Mouse (Mus musculus) megakaryocyte, adult 5-6 weeks (primary cell): ENCODE measurements around the gene Psmb3. TPM values are rescaled to one million over a fixed set of nuclear protein-coding genes. Genes with fewer than 3 reads are reported as not detected.
A peak's percentile ranks its signal among the peaks of the same experiment; 100 is the strongest.

Experiments
- ATAC-seq: 2 replicates; pipeline ENCODE4 v1.8.0; 2016; ENCODE audit warnings: mild to moderate bottlenecking, inconsistent platforms; ENCODE audit not compliant: poor library complexity, severe bottlenecking
- total RNA-seq, 2 experiments: library from RNA; stranded (forward) in 1 of 2; stranded (reverse) in 1 of 2; fragments of 153-499, 151-499 nt in 1 of 2; fragments of 221-1000, 200-1000 nt in 1 of 2; gene quantifications; 2 replicates each; pipeline versions ENCODE4 v1.2.3 to v1.2.4; 2015 to 2017

Gene Psmb3
- total RNA-seq, 2 experiments from 2014 or later, result 81.0 to 179 TPM

DNA sequence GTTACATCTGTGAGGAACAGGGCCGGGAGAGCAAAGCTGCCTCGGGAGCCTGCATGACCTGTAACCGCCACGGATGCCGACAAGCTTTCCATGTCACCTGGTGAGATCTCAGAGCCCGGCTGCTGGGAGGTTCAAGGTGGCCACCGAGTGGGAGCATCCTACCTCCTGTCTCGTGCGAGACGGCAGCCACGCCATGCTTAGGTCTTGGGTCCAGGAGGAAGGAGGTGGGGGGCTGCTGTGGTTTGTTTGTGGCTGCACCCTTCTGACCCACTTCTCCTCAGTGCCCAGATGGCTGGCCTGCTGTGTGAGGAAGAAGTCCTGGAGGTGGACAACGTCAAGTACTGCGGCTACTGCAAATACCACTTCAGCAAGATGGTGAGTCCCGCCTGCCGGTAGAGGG lies 36.4 kb upstream of the Psmb3 start:
- ATAC-seq, result no peak

DNA sequence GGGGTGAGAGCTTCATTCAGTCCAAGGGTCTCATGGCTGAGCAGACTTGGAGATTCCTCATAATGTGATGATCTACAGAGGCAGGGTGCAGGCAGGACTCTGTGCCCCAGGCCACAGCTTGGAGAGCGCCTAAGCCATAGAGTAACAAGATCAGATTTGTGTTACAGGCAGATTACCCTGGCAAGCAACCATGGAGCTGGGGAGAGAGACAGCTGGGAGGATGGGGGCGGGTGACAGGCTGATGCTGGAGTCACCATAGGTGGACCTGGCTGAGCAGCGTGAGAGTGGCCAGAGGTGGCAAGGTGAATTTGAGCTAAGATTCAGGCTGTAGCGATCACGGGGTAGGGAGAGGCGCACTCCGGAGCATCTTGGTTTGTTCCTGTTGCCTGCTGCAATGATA lies 35.0 kb upstream of the Psmb3 start:
- ATAC-seq, result no peak

DNA sequence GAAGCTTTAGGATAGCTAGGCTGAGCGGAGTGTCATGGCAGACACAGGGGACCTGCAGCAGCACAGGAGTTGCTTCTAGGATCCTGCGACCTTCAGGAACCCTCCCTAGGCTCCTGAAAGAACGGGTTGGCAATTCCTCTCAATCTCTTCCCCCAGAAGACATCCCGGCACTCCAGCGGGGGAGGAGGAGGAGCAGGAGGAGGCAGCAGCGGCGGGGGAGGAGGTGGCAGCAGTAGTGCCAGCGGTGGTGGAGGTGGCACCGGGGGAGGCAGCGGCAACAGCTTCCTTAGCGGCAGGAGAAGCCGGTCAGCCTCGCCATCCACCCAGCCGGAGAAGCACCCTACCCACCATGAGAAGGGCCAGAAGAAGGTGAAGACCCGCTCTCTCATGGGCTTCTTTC lies 33.9 kb upstream of the Psmb3 start:
- no peak for ATAC-seq

DNA sequence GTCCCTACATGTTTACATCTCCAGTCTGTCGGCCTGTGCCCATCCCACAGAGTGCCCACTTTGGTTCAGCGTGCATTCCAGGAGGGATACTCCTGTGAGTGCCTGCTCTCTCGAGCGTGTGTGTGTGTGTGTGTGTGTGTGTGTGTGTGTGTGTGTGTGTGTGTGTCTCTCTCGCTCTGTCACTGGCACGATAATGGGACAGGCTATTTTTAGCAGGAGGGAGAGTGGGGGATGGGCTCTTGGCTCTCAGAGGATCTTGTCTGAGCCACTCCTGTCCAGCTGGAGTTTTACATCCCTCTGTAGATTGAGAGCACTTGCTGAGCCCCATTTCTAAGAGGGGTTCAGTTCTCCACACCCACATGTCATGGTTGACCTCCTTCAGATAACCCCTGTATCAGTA lies 33.4 kb upstream of the Psmb3 start:
- ATAC-seq, result no peak

DNA sequence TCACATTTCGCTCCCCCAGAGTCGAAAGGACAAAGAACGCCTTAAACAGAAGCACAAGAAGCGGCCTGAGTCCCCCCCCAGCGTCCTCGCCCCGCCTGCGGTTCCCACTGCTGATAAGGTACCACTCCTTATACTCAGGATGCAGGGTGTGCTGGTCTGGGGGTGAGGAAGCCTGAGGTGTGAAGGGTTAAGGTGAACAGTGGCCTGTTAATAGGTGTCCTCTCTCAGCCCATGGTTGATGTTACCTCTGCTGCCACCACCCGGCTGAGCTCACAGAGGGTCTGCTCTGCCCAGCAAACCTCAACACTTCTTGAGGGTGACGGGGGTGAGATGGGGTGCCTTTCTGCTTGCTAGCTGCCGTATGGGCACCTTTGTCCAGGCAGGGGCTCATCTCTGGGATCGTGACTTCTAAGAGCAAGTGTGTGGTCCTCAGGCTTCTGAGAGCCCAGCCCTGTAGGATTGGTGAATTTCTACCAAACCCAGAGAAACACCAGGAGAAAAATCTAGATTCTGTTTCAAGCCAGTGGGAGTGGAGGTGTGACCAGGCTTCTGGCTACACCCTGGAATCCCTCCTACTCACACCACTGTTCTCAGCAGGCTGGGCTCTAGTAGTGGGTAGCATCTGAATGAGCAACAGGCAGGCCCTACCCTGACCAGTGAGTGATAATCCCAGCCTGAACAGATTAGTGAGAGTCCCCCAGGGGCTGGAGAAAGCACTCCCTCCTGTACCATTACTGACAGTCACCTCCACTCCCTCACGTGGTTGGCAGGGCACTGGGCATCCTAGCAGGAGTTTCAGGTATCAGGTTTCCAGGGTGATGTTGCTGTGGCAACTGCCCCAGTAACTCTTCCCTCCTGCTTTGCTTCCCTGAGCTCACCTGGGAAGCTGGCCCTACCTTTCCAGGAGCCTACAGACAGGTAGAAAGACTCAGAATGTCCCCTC lies 32.7 kb upstream of the Psmb3 start:
- ATAC-seq, result no peak

DNA sequence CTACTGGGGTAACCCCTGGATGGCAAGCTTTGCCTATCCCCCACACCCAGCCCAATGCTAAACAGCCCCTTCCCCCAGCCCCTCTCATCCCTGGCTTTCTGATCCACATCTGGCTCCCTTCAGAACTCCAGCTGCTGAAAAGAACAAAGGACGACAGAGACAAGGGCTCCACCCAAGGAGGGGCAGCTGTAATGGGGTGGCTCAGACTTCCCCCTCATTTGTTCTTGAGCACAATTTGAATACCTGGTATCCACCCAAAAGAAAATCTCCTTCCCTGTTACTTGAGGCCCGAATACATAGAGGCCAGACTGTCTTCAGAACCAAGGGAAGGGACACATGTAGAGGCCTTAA lies 32.0 kb upstream of the Psmb3 start:
- ATAC-seq, result no peak

DNA sequence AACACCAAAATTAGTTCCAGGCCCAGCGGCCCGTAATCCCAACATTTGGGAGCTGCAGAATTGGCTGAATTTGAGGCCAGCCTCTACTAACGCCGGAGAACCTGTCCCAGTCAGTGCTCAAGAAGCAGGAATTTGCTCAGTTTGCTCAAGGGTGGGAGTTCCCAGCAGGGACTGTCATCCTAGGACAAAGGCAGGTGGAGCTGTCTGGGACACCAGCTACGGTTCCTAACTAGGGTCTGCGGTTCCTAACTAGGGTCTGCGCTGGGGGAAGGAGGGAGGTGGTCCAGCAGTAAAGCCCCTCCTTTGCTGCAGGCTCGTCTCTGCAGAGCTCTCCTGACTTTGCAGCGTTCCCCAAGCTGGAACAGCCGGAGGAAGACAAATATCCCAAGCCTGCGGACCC lies 30.1 kb upstream of the Psmb3 start:
- no peak for ATAC-seq

DNA sequence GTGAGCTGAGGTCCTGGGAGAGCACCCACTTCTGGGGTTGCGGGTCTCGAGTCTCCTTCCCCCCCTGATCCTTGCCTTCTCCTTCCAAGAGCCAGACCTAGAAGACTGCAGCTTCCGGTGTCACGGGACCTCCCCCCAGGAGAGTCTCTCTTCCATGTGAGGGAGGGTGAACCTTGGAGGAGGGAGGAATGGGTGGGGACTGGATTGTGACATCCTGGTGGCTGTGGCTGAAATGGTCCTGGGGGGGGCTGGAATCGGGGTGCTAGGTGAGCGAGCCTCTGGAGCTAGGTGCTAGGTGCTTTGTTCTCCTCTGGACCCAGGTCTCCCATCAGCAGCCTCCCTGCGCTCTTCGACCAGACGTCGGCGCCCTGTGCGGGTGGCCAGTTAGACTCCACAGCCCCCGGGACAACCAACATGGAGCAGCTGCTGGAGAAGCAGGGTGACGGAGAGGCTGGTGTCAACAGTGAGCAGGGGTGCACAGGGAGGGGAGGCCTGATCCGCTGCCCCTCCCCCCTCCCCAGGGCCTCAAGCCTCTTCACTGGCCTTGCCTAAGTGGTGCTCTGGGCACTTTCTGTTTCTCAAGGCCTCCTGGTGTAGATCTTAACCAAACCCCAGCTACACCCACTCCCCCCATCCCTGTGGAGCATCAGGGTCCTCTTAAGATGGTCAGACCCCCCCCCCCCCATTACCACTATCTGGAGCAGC lies 27.0 kb upstream of the Psmb3 start:
- no peak for ATAC-seq

DNA sequence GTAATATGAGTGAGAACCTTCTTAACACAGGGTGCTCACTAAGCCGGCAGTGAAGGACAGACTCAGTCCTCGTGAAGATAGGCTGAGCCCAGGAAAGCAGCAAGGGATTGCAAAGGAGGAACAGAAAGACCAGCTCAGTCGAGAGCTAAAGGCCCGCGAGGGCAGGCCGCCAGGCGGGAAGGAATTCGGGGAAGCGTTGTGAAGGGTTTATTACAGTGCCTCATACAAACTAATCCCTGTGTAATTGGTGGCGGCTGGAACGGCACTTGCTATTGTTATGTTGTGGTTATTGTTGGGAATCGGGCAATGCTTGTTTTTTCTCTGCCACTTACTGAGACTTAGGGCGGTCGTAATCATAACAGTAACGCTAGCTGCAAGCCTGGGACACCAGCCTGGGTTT lies 25.8 kb upstream of the Psmb3 start:
- ATAC-seq, result no peak

DNA sequence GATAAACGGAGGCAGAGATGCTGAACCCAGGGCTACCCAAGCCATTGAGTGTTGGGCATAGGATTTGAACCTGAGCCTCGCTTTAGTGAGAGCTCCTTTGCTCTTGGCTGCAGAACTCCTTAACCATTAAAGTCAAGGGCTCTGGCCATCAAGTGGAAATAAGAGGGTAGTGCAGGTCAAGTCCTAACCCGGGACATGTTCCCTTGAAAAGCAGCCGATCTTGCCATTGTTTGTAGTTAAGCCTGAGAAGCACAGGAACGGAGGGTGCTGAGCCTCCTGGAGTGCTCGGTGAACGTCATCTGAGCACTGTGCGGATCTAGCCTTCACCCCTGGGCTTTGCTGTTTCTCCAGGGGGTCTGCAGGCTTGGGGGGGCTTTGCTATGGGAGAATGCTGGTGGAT lies 25.4 kb upstream of the Psmb3 start:
- ATAC-seq, result no peak

DNA sequence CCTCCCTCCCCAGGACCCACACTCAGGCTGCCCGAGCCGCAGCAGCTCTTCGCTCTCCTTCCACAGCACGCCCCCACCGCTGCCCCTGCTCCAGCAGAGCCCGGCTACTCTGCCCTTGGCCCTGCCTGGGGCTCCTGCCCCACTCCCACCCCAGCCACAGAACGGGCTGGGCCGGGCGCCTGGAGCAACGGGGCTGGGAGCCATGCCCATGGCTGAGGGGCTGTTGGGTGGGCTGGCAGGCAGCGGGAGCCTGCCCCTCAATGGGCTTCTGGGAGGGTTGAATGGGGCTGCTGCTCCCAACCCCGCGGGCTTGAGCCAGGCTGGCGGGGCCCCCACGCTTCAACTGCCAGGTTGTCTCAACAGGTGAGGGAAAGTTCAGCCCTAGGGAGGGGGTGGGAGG lies 24.9 kb upstream of the Psmb3 start:
- ATAC-seq, result no peak

DNA sequence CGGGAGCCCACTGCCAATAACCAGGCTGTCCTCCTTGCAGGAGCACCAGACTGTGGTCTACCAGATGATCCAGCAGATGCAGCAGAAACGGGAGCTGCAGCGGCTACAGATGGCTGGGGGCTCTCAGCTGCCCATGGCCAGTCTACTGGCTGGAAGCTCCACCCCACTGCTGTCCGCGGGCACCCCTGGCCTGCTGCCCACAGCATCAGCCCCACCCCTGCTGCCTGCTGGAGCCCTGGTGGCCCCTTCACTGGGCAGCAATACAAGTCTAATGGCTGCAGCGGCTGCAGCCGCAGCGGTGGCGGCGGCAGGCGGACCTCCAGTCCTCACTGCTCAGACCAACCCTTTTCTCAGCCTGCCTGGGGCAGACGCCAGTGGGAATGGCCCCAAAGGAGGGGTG lies 22.8 kb upstream of the Psmb3 start:
- ATAC-seq, result no peak

DNA sequence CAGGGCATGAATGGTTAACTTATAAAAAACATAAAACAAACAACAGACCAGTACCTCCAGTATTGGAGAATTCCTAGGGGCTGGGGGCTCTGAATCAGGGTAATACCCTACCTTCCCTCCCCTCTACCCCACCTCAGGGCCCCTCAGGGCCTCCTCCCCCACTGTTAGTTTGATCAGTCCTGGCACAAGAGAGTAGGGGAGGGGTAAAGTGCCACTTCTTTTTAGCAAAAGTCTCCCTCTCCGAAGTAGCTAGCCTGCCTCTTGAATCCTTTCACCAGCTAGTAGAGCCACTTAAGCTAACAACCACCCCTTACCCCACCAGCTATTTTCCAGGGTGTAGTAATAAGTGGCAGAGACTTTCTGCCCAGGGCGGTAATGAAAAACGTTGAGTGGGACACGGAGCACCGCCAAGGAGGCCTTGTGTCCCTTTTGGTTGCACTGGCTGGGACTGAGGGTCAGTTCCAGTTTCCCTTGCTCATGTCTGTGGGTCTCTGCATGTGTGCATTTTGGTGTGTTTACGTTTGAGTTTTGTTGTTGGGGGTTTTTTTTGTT lies 20.6 kb upstream of the Psmb3 start:
- no peak for ATAC-seq

DNA sequence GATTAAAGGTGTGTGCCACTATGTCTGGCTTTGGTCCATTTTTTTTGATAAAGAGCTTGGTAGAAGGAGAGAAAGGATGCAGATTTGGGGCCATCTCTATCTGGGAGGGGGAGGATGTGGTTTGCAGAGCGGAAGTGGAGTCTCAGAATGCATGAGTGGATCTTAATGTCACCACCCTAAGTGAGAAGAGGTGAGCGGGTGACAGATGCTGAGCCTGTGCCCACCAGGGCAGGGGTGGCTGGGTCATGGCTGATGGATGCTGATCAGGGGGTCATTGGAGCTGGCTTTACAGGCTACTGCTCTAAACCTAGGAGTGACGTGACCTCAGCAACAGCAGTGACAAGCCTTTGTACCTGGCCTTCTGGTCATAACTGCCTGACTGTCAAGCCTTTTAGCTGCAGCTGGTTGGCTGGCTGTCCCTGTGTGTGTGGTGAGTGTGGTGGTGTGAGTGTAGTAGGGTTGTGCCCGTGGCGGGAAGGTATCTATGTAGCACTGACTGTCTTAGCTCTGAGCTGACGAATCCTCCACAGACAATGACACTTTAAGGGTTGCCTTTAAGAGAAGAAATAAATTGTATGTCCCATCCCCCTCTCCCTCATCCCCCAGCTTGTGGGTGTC lies 19.0 kb upstream of the Psmb3 start:
- peak; percentile 55 for ATAC-seq

DNA sequence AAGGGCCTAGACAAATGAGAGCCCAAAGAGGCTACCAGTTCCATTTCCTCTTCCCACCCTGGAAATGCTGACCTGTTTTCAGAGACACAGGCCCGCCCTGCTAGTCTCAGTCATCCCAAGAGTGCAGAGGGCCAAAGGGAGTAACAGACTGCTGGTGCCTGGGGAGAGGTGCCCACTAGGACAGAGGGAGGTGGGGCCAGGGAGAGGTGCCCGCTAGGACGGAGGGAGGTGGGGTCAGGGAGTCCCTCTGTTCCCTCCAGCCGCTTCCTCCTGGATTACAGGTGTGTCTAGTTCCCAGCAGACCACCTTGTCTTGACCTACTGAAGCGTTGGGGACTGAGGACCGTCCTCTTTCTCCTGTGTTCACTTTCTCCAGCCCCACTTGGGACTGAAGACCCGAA lies 18.4 kb upstream of the Psmb3 start:
- no peak for ATAC-seq

DNA sequence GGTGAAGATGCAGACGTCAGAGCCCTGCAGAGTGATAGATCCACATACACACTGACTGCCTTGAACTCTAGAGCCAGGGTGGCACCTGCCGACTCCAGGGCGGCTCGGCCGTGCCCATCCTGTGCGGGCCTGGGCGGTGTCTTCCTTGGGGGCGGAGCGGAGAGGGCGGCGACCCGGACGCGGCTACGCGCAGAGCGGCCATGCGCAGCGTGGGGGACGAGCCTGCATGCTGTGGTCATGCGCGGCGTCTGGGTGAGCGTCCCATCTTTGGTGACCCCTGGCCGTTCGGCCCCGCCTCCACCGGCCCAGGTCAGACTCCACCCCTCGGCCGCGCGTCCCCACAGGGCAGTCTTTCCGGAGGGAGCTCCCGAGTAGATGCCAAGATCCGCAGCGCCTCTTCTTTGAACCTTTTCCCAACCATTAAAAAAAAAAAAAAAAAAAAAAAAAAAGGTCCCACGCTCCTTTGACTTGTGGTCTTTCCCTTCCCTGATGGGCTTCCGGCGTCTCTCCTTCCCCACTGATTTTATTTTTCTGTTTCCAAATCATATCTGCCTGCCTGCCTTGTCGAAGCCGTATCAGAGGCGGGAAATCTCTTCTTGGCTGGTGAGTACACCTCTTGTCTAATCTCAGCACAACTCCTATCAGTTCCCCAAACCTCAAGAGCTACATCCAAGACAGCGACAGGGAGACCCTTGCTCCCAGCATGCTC lies 17.4 kb upstream of the Psmb3 start, which contains the start of gene Cisd3:
TSS of gene Cisd3 (plus strand) at position 214 of the 709 bp plus-strand sequence.
- ATAC-seq, result peak; percentile 94

DNA sequence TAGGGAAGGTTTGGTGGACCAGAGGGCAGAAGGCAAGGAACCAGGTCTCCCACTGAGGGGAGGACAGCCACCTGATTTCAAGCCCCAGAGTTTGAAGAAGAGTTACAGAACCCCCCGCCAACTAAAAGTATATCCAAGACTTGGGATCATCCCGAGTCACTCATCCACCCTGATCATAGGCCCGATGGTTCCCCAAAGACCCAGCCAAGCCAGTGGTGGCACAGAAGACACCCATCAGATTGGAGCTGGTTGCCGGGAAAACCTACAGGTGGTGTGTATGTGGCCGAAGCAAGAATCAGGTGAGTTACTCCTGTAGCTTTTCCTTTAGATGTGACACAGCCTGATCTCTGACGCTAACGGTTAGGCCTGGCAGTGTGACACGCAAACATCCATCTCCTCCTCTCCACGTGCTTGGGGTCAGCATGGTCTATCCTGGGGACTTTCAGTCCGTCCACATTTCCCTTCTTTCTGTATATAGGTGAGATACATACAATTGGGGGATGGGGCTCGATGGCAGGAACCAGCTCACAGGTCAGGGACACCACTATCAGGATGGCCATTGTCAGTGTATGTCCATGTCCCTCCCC lies 16.8 kb upstream of the Psmb3 start:
- ATAC-seq, result no peak

DNA sequence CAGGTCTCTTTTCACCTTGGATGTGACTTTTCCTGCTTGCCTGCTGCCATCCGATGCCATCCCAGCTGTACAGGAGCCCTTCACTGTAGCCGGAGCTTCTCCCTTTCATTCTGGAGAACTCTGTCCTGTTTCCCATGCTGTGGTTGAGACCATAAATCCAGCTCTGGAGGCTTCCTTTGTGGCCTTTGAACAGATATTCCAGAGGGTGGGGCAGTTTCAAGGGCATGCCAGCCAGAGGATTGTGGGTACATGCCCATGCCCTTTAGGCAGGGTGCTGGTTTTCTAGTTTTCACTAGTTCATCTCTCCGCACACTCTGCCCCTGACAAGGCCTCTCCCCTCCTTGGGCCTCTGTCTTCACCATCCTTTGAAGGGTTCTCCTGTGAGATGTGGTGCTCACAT lies 16.1 kb upstream of the Psmb3 start:
- no peak for ATAC-seq

DNA sequence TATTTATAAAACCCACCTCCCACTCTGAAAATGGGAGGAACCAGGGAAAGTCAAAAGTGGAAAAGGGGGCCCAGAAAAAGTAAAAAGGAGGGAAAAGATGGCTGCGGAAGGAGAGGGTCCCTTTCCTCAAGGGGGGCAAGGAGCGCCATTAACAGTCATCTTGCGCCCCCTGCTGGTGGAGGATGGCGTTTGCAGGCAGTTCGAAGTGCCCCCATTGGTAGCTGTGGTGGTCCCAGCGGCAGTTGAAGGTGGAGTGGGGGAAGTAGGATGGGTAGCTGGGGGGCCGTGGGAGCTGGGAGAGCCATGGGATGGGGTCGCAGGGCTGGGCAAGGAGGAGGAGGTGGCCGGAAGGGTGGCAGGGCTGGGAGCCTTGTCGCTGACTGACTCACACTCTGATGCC lies 13.3 kb upstream of the Psmb3 start:
- no peak for ATAC-seq

DNA sequence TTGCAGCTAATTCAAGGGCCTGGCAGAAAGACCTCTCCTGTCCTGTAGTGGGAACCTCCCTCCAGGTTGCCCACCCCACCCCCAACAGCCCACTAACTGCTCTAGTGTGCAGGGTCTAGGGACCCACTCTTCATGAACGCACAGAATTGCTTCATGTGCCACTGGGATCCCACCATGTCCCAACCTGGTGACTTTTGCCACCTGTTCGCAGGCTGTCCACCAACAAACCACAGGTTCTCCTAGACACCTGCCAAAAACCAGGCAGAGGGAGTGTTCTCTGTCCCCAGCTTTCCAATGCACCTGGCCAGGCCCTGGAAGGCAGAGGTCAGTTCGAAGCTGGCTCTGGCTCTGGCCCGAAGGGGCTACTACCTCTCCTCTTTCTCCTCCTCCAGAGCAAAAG lies 8.8 kb upstream of the Psmb3 start:
- no peak for ATAC-seq
